Mouse (Mus musculus) stomach, embryonic 15.5 days (tissue): ENCODE measurements around the gene Rnf215. TPM values are rescaled to one million over a fixed set of nuclear protein-coding genes. Genes with fewer than 3 reads are reported as not detected.

ENCODE experiments used
- ATAC-seq: fragments of 200-750 bp; cut with Nextera tagmentation; 2 replicates; pipeline ENCODE4 v1.8.0; 2017; ENCODE audit warnings: low read depth, moderate number of reproducible peaks, moderate TSS enrichment; ENCODE audit not compliant: insufficient read depth, low FRiP score
- H3K27ac ChIP-seq: fragments of 300-500 bp; sonication (generic); 2 replicates; pipeline ENCODE4 v1.5.1; 2015; ENCODE audit warnings: mild to moderate bottlenecking, inconsistent platforms
- H3K27me3 ChIP-seq: fragments of 300-500 bp; sonication (generic); replicated peaks from 2 replicates; pipeline ENCODE4 v1.6.1; 2015; ENCODE audit warnings: inconsistent platforms
- H3K36me3 ChIP-seq: fragments of 300-500 bp; sonication (generic); 2 replicates; pipeline ENCODE4 v1.6.1; 2015; ENCODE audit warnings: inconsistent platforms
- H3K4me1 ChIP-seq: fragments of 300-500 bp; sonication (generic); 2 replicates; pipeline ENCODE4 v1.6.1; 2015; ENCODE audit warnings: inconsistent platforms
- H3K4me2 ChIP-seq: fragments of 300-500 bp; sonication (generic); 2 replicates; pipeline ENCODE4 v1.6.1; 2015; ENCODE audit warnings: mild to moderate bottlenecking, inconsistent platforms
- H3K4me3 ChIP-seq: fragments of 300-500 bp; sonication (generic); replicated peaks from 2 replicates; pipeline ENCODE4 v1.5.1; 2015; ENCODE audit warnings: inconsistent platforms
- H3K9ac ChIP-seq: fragments of 300-500 bp; sonication (generic); 2 replicates; pipeline ENCODE4 v1.6.1; 2015; ENCODE audit warnings: inconsistent platforms
- H3K9me3 ChIP-seq: fragments of 300-500 bp; sonication (generic); 2 replicates; pipeline ENCODE4 v1.6.1; 2016; ENCODE audit warnings: inconsistent platforms
- WGBS: fragments of 180-500 bp; shearing (Covaris S2); methylation state at CpG from one replicate; pipeline ENCODE4 v1.1.7; 2015; 5-methylcytosine and 5-hydroxymethylcytosine counted together
- polyA plus RNA-seq: library from polyadenylated mRNA; unstranded; fragments of >200 nt; fragmentation: Nextera tagmentation; extraction: Ambion mirVana; gene quantifications from 2 replicates; pipeline ENCODE4 v1.2.1, GENCODE M21; 2015

Gene Rnf215
- polyA plus RNA-seq = 25.1 and 26.8 TPM in 2 replicates

DNA sequence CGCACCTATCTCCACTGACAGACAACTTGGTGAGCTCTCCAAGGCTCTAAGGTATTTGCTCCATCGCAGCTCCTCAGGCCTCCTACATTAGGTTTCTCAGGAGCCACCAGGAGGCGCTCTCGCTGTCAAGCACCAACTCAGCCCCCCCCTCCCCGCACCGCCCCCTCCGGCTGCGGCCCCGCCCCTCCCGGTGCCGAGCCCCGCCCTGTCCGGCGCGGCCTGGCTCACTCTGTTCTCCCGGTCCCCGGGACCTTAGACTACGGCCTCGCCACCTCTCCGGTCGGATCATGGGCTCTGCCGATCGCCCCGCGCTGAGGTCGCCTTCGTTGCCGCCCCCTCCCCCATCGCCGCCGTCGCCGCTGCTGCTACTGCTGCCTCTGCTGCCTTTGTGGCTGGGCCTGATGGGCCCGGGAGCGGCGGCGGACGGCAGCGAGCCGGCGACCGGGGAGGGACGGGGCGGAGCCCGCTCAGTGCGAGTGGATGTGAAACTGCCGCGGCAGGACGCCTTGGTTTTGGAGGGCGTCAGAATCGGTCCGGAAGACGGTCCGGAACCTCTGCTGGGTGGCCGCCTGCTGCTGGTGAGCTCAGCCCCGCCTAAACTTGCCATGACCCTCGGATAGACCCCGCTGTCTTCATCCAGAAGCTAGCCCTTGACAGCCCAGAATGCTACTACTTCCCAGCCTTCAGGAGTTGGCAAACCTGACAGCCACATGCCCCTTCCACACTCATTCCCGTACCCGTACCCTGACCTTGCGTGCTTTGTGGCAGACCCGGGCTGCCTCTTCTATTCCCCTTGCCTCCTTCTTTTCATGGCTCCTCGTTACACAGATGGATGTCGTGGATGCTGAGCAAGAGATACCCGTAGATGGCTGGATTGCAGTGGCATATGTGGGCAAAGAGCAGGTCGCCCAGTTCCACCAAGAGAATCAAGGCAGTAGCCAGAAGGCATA is at the start of gene Rnf215:
Gene Rnf215 (plus strand): TSS at position 217 of the 950 bp plus-strand sequence.
- WGBS = 2% methylated on average over 63 of the region's 66 CpGs
- peaks cover 7% of the 10 kb centered on the region; the same call in 1 of the 2 replicates for H3K36me3 ChIP-seq
- no peaks in the 10 kb centered on the region for H3K9me3 ChIP-seq
- peak within 1 kb of the TSS; percentile 95 for H3K9ac ChIP-seq
- H3K27me3 ChIP-seq = no peaks in the 10 kb centered on the region
- H3K4me3 ChIP-seq = peak within 1 kb of the TSS; percentile 80
- H3K27ac ChIP-seq = peak within 1 kb of the TSS; percentile 70; the same call in 1 of the 2 replicates
- ATAC-seq = peak; percentile 93
- peaks cover 8% of the 10 kb centered on the region for H3K4me1 ChIP-seq
- peak within 1 kb of the TSS; percentile 76 for H3K4me2 ChIP-seq

DNA sequence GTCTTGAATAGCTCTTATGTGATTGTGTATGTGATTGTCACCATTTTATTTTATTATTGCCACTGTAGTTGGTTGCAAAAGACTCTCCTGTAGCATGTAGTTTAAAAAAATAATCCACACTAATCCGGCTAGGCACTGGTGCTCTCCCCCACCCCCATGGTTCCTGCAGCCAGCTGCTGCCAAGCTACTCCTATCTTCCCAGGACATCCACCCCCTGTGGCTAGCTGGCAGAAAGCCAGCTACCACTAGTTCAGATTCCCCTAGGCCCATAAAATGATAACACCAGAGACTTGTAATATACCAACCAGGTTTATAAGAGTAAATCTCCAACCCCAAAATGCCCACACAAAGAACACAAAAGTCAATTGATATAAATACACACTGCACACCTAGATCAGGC is 48.8 kb upstream of the Rnf215 start:
- no peak for ATAC-seq
- no peak overlapping the region for H3K4me3 ChIP-seq
- peaks cover 6% of the 10 kb centered on the region for H3K36me3 ChIP-seq
- H3K27me3 ChIP-seq = no peaks in the 10 kb centered on the region
- WGBS = 62% methylated on average over 1 of the region's 1 CpGs
- no peaks in the 10 kb centered on the region for H3K9me3 ChIP-seq
- no peak overlapping the region for H3K27ac ChIP-seq
- H3K4me1 ChIP-seq = no peaks in the 10 kb centered on the region
- no peak overlapping the region for H3K9ac ChIP-seq
- H3K4me2 ChIP-seq = no peak overlapping the region

DNA sequence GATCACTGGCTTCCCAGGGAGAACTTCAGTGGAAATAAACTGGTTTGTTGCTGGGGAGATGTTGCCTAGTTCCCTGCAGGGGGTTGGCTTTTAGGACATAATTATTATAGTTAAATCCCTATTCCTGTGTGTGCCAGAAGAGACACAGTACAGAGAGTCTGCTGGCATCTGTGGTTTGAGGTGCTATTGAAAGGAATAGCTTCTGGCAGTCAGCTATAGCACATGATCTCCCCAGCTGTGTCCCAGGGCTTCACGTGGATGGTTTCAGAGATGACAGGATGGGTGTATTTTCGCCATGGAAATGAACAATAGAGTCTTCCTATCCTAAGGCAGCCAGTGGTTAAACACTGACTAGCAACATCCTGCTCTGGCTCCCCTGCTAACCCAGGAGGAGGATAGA is 47.7 kb upstream of the Rnf215 start:
- no peak overlapping the region for H3K9ac ChIP-seq
- no peak for ATAC-seq
- no peaks in the 10 kb centered on the region for H3K9me3 ChIP-seq
- no peak overlapping the region for H3K27ac ChIP-seq
- peaks cover 15% of the 10 kb centered on the region for H3K36me3 ChIP-seq
- no peak overlapping the region for H3K4me2 ChIP-seq
- H3K4me1 ChIP-seq = no peaks in the 10 kb centered on the region
- WGBS = 64% methylated on average over 2 of the region's 2 CpGs
- H3K27me3 ChIP-seq = no peaks in the 10 kb centered on the region
- no peak overlapping the region for H3K4me3 ChIP-seq

DNA sequence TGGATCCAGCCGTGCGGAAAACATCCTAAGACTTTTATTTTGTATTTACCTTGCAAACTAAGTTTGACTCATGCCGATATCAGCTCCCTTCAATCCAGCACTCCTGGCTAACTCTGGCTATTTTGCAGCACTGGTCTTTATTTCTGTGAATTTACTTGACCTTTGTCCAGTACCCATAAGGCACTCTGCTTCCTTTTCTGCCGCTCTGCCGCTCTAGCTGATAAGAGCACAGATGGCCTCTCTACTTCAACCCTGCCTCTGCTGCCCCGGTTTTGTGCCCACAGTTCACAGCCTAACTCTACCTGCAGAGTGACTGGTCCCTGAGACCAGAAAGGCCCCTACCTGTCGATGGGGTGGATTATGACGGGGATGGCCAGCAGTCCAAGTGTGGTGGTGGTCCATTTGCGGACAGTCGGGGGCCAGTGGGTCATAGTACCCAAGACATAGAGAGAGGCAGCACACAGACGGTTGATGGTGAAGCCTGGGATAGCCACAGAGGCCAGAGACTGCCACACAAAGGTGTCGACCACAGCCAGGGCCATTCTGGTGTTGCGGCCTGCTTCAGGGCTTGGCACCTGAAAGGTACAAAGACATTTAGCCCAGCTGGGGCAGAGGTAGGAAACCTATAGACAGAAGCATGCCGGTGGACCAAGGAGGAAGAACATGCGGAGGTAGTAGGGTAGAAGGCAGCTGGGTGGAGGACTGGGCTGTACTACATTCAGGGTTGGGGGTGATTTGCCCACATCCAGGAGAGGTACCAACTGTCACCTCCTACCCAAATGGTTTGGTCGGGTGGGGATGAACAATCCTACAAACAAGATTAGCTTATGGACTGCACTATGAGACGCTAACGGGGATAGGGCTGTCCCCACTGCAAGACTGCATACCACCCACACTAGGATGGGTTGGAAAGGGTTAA is 41.3 kb upstream of the Rnf215 start:
- Histone ChIP-seq H3K27me3 (no peaks in the 10 kb centered on the region), H3K4me1 (peaks cover 17% of the 10 kb centered on the region), H3K4me3 (peak overlapping the region; percentile 58), H3K9me3 (no peaks in the 10 kb centered on the region), H3K27ac (peak overlapping the region; percentile 84), H3K36me3 (peaks cover 16% of the 10 kb centered on the region), H3K4me2 (peak overlapping the region; percentile 74), H3K9ac (no peak overlapping the region)
- ATAC-seq = no peak
- 65% methylated on average over 18 of the region's 18 CpGs for WGBS

DNA sequence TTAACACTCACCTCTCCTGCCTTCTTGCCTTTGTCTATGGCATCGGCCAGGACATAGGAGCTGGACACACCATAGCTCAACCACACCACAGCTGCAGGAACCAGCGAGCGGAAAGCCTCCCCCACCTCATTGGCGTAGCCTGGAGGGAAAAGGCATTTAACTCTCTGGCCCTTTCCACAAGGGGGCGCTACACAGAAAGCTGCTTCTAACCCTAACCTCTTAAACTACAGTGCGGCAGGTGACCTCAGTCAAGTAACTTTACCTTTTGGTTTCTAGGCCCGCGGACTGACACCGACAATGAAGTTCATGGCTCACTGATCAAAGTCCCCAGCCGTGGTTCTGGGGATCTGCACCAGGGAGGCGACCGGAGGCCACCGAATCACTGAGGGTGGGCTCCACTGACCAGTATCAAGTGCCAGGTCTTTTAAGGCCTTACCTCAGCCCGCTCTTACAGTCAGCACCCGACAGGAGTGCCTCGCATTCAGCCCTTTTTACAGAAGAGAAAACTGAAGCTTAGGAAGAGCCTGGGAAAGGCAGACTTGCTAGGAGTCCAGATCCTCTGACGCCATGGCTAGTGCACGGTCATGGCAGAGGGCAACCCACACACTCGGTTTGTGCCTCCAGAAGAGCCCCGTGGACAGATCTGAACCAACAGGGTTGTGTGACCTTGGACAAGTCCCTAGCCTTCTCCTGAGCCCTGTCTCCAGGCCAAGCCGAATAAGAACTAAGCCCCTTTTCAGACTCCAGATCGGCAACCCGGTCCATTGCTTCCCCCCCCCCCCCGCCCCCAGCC is 40.4 kb upstream of the Rnf215 start:
- whole genome bisulfite sequencing = 7% methylated on average over 23 of the region's 24 CpGs
- H3K36me3 ChIP-seq = peaks cover 16% of the 10 kb centered on the region
- H3K4me1 ChIP-seq = peaks cover 17% of the 10 kb centered on the region
- ATAC-seq = no peak
- no peaks in the 10 kb centered on the region for H3K27me3 ChIP-seq
- H3K9ac ChIP-seq = peak overlapping the region; percentile 27
- H3K4me2 ChIP-seq = peak overlapping the region; percentile 74
- H3K27ac ChIP-seq = peak overlapping the region; percentile 84
- peak overlapping the region; percentile 58 for H3K4me3 ChIP-seq
- no peaks in the 10 kb centered on the region for H3K9me3 ChIP-seq

DNA sequence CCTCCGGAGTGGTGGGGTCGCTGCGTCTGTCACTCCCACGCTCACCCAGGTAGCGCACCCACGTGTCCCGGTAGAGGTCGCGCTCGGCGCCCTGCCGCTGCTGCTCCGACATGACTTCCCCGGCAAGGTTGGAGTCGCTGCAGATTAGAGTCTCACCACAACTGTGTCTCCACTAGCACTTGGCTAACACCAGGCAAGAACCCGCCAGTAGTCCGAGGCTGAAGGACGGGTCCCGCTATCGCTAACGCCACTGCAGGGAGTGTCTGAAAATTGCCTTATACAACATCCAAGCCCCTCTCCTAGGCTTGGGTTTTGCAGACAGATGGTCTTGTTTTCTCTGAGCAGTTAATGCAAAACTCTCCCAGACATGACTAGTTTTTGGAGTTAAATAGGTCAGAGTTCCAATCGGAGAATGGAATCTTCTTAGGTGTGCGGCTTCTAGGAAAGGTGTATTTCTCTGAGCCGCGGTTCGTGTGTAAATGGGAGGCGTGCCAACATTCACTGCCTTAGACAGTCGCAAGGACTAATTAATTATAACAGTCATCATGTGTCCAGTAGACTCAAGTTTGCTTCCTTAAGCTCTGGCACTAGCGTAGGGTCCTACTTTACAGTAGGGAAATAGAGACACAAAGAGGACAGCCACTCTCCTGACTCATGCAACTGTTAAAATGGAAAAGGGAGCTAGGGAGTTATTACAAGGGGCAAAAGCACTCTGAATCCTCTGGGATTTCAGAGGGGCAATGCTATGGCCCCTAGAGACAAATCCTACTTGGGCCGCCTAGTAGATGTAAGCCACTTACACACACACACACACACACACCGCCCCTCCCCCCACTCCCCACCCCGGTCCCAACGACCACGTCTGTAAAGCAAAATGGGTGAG is 39.6 kb upstream of the Rnf215 start, which contains the start of gene Mtfp1:
Gene Mtfp1 (minus strand): TSS at position 275 of the 883 bp plus-strand sequence.
- Histone ChIP-seq H3K4me3 (peak within 1 kb of the TSS; percentile 58), H3K4me1 (peaks cover 17% of the 10 kb centered on the region), H3K27ac (peak within 1 kb of the TSS; percentile 84), H3K36me3 (peaks cover 16% of the 10 kb centered on the region), H3K9me3 (no peaks in the 10 kb centered on the region), H3K9ac (peak within 1 kb of the TSS; percentile 35), H3K4me2 (peak within 1 kb of the TSS; percentile 74), H3K27me3 (no peaks in the 10 kb centered on the region)
- WGBS = 4% methylated on average over 31 of the region's 34 CpGs
- no peak for ATAC-seq

DNA sequence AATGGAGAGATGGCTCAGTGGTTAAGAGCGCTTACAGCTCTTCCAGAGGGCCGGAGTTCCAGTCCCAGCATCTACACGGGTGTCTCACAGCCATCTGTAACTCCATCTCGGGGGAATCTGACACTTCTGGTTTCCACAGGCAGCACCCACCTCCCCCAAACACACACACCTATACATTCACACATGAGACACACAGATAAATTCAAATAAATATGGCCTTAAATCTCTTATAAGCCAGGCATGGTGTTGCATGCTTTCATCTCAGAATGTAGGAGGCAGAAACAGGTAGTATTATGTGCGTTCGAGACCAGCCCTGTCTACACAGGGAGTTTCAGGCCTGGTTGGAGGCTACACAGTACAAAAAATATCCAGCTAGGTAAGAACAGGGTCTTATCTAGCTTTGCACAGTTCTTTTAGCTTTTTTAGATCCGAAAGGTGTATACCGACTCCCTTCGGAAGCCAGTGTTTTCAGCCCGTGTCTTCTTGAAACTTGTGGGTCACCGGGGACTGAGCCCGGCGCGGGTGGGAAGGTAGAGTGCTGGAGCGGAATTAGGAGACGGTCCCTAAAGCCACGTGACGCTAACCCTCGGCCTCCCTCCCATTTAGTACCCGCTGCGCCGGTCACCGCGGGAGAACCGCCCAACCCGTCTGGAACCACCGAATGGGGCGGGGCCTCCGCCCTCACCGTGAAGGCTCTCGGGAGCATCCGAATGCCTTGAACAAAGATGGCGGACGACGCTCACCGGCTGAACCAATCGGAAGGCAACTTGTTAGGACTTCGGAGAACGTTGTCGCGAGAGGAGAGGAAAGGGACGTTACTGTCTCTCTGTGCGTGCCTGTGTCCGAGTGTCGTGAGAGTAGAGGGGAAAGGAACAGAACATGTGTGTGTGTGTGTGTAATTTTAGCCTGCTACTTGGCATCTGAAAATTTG is 38.7 kb upstream of the Rnf215 start:
- Histone ChIP-seq H3K27me3 (no peaks in the 10 kb centered on the region), H3K4me1 (peaks cover 17% of the 10 kb centered on the region), H3K4me3 (peak overlapping the region; percentile 58), H3K27ac (peak overlapping the region; percentile 86), H3K36me3 (peaks cover 10% of the 10 kb centered on the region), H3K9ac (peak overlapping the region; percentile 70; the same call in 1 of the 2 replicates), H3K9me3 (no peaks in the 10 kb centered on the region), H3K4me2 (peak overlapping the region; percentile 74)
- WGBS = 2% methylated on average over 45 of the region's 45 CpGs
- peak; percentile 94 for ATAC-seq

DNA sequence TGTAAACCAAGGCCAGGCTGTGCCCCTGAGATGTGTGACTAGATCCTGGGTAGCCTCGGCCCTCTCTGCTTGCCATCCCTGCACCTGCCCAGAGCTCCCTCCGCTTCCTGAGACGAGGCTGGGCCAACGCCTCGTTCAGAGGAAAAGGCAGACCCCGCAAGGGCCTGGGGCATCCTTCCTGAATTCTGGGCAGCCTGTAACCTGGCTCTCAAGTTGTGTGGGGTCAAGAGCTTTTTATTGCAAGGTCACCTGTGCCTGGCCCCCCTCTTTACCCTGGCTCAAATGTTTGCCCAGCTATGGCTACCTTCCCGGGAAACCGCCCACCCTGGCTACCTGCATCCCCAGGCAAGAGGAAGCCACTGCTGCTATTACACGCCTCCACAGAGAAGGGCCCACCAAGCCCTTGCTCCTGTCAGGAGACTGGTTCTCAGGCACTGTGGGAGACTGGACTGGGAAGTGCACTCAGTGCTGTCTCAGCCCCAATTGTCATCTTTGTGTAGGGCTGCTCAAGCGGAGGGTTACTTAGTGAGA is 37.8 kb upstream of the Rnf215 start:
- ATAC-seq = no peak
- Histone ChIP-seq H3K36me3 (peaks cover 2% of the 10 kb centered on the region; the same call in 1 of the 2 replicates), H3K27me3 (no peaks in the 10 kb centered on the region), H3K4me3 (peak overlapping the region; percentile 58), H3K9ac (peak overlapping the region; percentile 70), H3K4me1 (peaks cover 17% of the 10 kb centered on the region), H3K27ac (peak overlapping the region; percentile 86), H3K4me2 (peak overlapping the region; percentile 74), H3K9me3 (no peaks in the 10 kb centered on the region)
- 34% methylated on average over 10 of the region's 10 CpGs for WGBS

DNA sequence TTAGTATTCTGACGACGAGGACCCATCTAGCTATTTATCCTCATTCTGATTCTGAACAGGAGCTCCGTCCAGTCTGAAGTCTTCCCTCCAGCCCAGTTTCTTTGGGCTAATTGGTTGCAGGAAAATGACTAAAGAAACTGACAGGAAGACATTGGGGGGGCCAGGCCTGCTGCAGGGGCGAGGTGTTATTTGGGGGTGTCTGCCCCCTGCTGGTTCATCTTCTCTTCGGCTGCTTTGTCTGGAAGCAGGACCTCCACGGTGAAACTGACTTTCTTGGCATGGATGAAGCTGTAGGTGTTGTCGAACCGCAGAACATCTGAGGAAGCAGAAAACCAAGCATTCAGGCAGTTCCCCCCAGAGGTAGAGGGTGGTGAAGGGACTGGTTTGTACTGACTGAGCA is 36.9 kb upstream of the Rnf215 start:
- no peaks in the 10 kb centered on the region for H3K9me3 ChIP-seq
- H3K27ac ChIP-seq = no peak overlapping the region
- H3K4me1 ChIP-seq = peaks cover 17% of the 10 kb centered on the region
- H3K27me3 ChIP-seq = no peaks in the 10 kb centered on the region
- no peaks in the 10 kb centered on the region for H3K36me3 ChIP-seq
- no peak overlapping the region for H3K4me3 ChIP-seq
- ATAC-seq = no peak
- H3K9ac ChIP-seq = no peak overlapping the region
- no peak overlapping the region for H3K4me2 ChIP-seq
- WGBS = 64% methylated on average over 8 of the region's 8 CpGs
